In genomic region chr3:94782936-94783335, GRCm38 (mm10) we compare ENCODE assay signal across 14 mouse cellular contexts. TPM values are rescaled to one million over a fixed set of nuclear protein-coding genes. Genes with fewer than 3 reads are reported as not detected.
DNase-seq lines count a peak whose midpoint lies in the region; ATAC-seq and TF ChIP-seq lines count a peak whose summit lies in the region.
"Had no signal": no experiment of that assay in that cellular context is flagged by ENCODE, and none has a peak within 500 bp of the region (broad histone marks: within the 10 kb centered on the region; RNA-seq: fewer than 3 reads in every experiment).

No protein-coding gene starts in this region.

- no peak overlapping the region for H3K4me2 ChIP-seq in embryonic facial prominence, embryonic 12.5 days (replicated peaks)
- no peak overlapping the region for H3K4me2 ChIP-seq in liver, embryonic 12.5 days
- no peak overlapping the region for H3K4me2 ChIP-seq in forebrain, postnatal 0 days (ENCODE audit: low read depth)

- H3K36me3 ChIP-seq in embryonic facial prominence, embryonic 12.5 days = no peaks in the 10 kb centered on the region
- H3K36me3 ChIP-seq in embryonic facial prominence, embryonic 10.5 days (replicated peaks) = 0 out of 2 replicates have a peak, but pooled peaks cover 6% of the 10 kb centered on the region
- no peaks in the 10 kb centered on the region for H3K36me3 ChIP-seq in liver, embryonic 12.5 days
- H3K36me3 ChIP-seq in forebrain, postnatal 0 days (ENCODE audit: insufficient read depth) = 0 out of 2 replicates have a peak, but pooled peaks cover 4% of the 10 kb centered on the region

- H3K4me1 ChIP-seq in embryonic facial prominence, embryonic 12.5 days = peaks cover 5% of the 10 kb centered on the region
- peaks cover 42% of the 10 kb centered on the region for H3K4me1 ChIP-seq in embryonic facial prominence, embryonic 10.5 days
- H3K4me1 ChIP-seq in liver, embryonic 12.5 days = peaks cover 12% of the 10 kb centered on the region
- H3K4me1 ChIP-seq in forebrain, postnatal 0 days (ENCODE audit: insufficient read depth) = no peaks in the 10 kb centered on the region; the same call in 1 of the 2 replicates

- TF ChIP-seq CTCF in forebrain, postnatal 0 days (IDR thresholded peaks at IDR 0.05; ENCODE audit: low read depth) = no peak

- 67% methylated on average over 4 of the region's 4 CpGs for WGBS in embryonic facial prominence, embryonic 12.5 days
- WGBS in embryonic facial prominence, embryonic 10.5 days = 74% methylated on average over 4 of the region's 4 CpGs
- WGBS in liver, embryonic 12.5 days (ENCODE audit: insufficient replicate concordance) = 59% methylated on average over 4 of the region's 4 CpGs
- WGBS in forebrain, postnatal 0 days = 68% methylated on average over 4 of the region's 4 CpGs

- peaks cover 7% of the 10 kb centered on the region; the same call in 1 of the 2 replicates for H3K27me3 ChIP-seq in embryonic facial prominence, embryonic 12.5 days
- peaks cover 32% of the 10 kb centered on the region for H3K27me3 ChIP-seq in embryonic facial prominence, embryonic 10.5 days (replicated peaks; ENCODE audit: low read depth, poor library complexity, severe bottlenecking)
- peaks cover 78% of the 10 kb centered on the region for H3K27me3 ChIP-seq in liver, embryonic 12.5 days (replicated peaks)
- H3K27me3 ChIP-seq in forebrain, postnatal 0 days (ENCODE audit: insufficient read depth, low read length) = no peaks in the 10 kb centered on the region

- H3K4me3 ChIP-seq in embryonic facial prominence, embryonic 12.5 days = no peak overlapping the region
- H3K4me3 ChIP-seq in embryonic facial prominence, embryonic 10.5 days = no peak overlapping the region
- H3K4me3 ChIP-seq in liver, embryonic 12.5 days = no peak overlapping the region
- H3K4me3 ChIP-seq in forebrain, postnatal 0 days (ENCODE audit: low read depth, low read length) = no peak overlapping the region

- no peak overlapping the region for H3K9ac ChIP-seq in embryonic facial prominence, embryonic 12.5 days
- no peak overlapping the region for H3K9ac ChIP-seq in liver, embryonic 12.5 days
- no peak overlapping the region for H3K9ac ChIP-seq in forebrain, postnatal 0 days

- no peak for ATAC-seq in embryonic facial prominence, embryonic 12.5 days (ENCODE audit: insufficient number of reproducible peaks, insufficient read depth, low FRiP score, low TSS enrichment)
- peak; percentile 6; the same call in 1 of the 2 replicates for ATAC-seq in liver, embryonic 12.5 days
- no peak for ATAC-seq in forebrain, postnatal 0 days
- ATAC-seq: activated CD4-positive, CD25-positive, alpha-beta regulatory T cell, adult 4 months had no signal

- DNase-seq in embryonic facial prominence, embryonic 10.5 days (ENCODE audit: low spot score) = no peak
- DNase-seq in lung, postnatal 36 days = peak; percentile 30
- no peak for DNase-seq in lung, postnatal 25 days (ENCODE audit: low spot score)
- DNase-seq in forebrain, postnatal 0 days = no peak
- DNase-seq in heart, adult 18-20 months = no peak
- DNase-seq in adrenal gland, postnatal 4 days (ENCODE audit: low spot score in 2 of 2) = no peak
- DNase-seq: heart, adult 11 months; heart, postnatal 36 days; right cerebral cortex, postnatal 14 days had no signal

- 0 out of 2 replicates have a peak overlapping the region, but pooled peaks have one; percentile 50 for H3K27ac ChIP-seq in embryonic facial prominence, embryonic 12.5 days
- no peak overlapping the region for H3K27ac ChIP-seq in embryonic facial prominence, embryonic 10.5 days (replicated peaks)
- H3K27ac ChIP-seq in liver, embryonic 12.5 days = peak overlapping the region; percentile 12
- H3K27ac ChIP-seq in forebrain, postnatal 0 days (ENCODE audit: low read depth, low read length) = no peak overlapping the region

- no peaks in the 10 kb centered on the region for H3K9me3 ChIP-seq in embryonic facial prominence, embryonic 12.5 days
- H3K9me3 ChIP-seq in embryonic facial prominence, embryonic 10.5 days = no peaks in the 10 kb centered on the region
- no peaks in the 10 kb centered on the region for H3K9me3 ChIP-seq in liver, embryonic 12.5 days (replicated peaks)
- no peaks in the 10 kb centered on the region for H3K9me3 ChIP-seq in forebrain, postnatal 0 days (ENCODE audit: low read length)

RNA-seq across cellular contexts. Expression of gene Cgn, which starts 3.4 kb away (rescaled TPM):
- polyA plus RNA-seq in embryonic facial prominence, embryonic 12.5 days (2016; fragmentation: Nextera tagmentation; extraction: Ambion mirVana) = 7.2 and 8.1 TPM in 2 replicates
- polyA plus RNA-seq in embryonic facial prominence, embryonic 10.5 days (2016; fragmentation: Nextera tagmentation; extraction: Ambion mirVana) = 10.7 and 10.8 TPM in 2 replicates
- polyA plus RNA-seq in liver, embryonic 12.5 days (2016; fragmentation: Nextera tagmentation; extraction: Ambion mirVana) = 8.7 and 9.2 TPM in 2 replicates
- 6.0 and 7.2 TPM in 2 replicates for total RNA-seq in forebrain, postnatal 0 days (2014; rRNA removed)
- 3.3 and 6.0 TPM in 2 replicates for polyA plus RNA-seq in forebrain, postnatal 0 days (2015; fragmentation: Nextera tagmentation; extraction: Ambion mirVana)
- total RNA-seq in heart, adult 18-20 months (2021) = under 1 TPM; 0.37 to 0.85 TPM
- total RNA-seq in adrenal gland, postnatal 4 days (2021) = 1 to 10 TPM; 3.7 to 6.2 TPM
- total RNA-seq: megakaryocyte, adult 5-6 weeks; neutrophil, adult 5-6 weeks had no signal
- polyA plus RNA-seq: activated CD4-positive, CD25-positive, alpha-beta regulatory T cell, adult 4 months had no signal

RNA-seq across cellular contexts. Expression of gene Pogz, which starts 54.4 kb away (rescaled TPM):
- 20.4 and 22.9 TPM in 2 replicates for polyA plus RNA-seq in embryonic facial prominence, embryonic 12.5 days (2016; fragmentation: Nextera tagmentation; extraction: Ambion mirVana)
- 18.5 and 20.3 TPM in 2 replicates for polyA plus RNA-seq in embryonic facial prominence, embryonic 10.5 days (2016; fragmentation: Nextera tagmentation; extraction: Ambion mirVana)
- polyA plus RNA-seq in liver, embryonic 12.5 days (2016; fragmentation: Nextera tagmentation; extraction: Ambion mirVana) = 5.2 and 5.3 TPM in 2 replicates
- 36.2 and 48.2 TPM in 2 replicates for total RNA-seq in forebrain, postnatal 0 days (2014; rRNA removed)
- polyA plus RNA-seq in forebrain, postnatal 0 days (2015; fragmentation: Nextera tagmentation; extraction: Ambion mirVana) = 11.2 and 14.0 TPM in 2 replicates
- total RNA-seq in heart, adult 18-20 months (2021) = 10 to 100 TPM; 12.9 to 20.2 TPM
- 10 to 100 TPM; 59.0 to 63.0 TPM for total RNA-seq in adrenal gland, postnatal 4 days (2021)

Comparison
In these comparisons a context has a peak if more than half of its experiments do, and no peak if none do; other contexts are left out.
1. H3K27ac ChIP-seq: peak in embryonic facial prominence, embryonic 12.5 days (single experiment) and liver, embryonic 12.5 days (single experiment); none in embryonic facial prominence, embryonic 10.5 days (single experiment) and forebrain, postnatal 0 days (single experiment).